Mouse (Mus musculus) embryonic fibroblast, embryonic 13.5 days (primary cell): ENCODE data around the gene Ankrd44.

Experiments used
- CTCF ChIP-seq: IDR thresholded peaks from 2 replicates; pipeline ENCODE4 v1.5.1; 2011; ENCODE audit warnings: mild to moderate bottlenecking, control low read depth, low read length, moderate library complexity, borderline replicate concordance; ENCODE audit not compliant: insufficient read depth
- POLR2A ChIP-seq: IDR thresholded peaks from 2 replicates; pipeline ENCODE4 v1.6.1; 2011; ENCODE audit warnings: low read depth, mild to moderate bottlenecking, control low read depth, low read length, moderate library complexity

DNA sequence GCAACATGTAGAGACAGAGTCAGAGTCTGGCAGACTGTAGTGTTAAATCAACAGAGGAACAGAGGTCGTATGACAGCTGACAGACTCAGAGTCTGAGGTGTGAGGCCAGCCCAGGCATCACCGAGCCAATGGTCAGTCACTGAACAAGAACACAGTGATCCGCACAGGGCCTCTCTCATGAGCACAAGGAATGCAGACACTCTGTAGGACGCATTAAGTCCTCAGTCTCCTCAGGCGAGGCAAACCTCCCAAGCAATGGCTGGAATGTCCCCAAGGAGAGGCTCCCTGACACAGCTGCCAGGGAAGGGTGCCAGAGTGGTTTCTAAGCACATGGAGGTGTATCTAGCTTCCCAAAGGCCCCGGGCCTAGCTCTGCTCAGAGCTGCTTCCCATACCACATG lies 96.0 kb downstream of the Ankrd44 start:
- TF ChIP-seq POLR2A (no peak), CTCF (no peak)
